16 mouse cellular contexts compared by ENCODE assay signal in the genomic region with DNA sequence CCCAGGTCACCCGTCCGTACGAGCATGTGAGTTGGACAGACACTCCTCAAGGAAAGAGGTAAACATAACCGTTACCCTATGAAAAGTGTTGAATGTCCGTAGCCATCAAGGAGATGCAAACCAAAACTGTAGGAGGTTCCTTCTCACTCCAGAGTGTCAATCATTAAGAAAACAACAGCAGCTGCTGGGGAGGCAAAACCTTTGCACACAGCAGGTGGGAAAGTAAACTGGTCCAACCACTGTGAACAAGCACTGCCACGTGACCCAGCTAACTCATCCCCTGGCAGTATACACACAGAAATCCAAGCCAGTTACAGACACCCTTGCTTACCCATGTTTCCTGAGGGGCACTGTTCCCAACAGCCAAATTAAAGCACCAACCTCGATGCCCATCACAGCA. TPM values are rescaled to one million over a fixed set of nuclear protein-coding genes. Genes with fewer than 3 reads are reported as not detected.
"Had no signal": no experiment of that assay in that cellular context is flagged by ENCODE, and none has a peak within 500 bp of the region (broad histone marks: within the 10 kb centered on the region; RNA-seq: fewer than 3 reads in every experiment).

No protein-coding gene starts in this region.

- DNase-seq: kidney, adult 2 months; kidney, postnatal 25 days; layer of hippocampus, adult 9-11 months; layer of hippocampus, postnatal 36 days; liver, embryonic 13.5 days; lung, embryonic 14.5 days; thymus, postnatal 25 days had no signal

- ATAC-seq: intestine, postnatal 0 days; midbrain, embryonic 13.5 days; midbrain, embryonic 16.5 days had no signal

RNA-seq across cellular contexts. Expression of gene Irx5, which starts 54.7 kb away (rescaled TPM):
- total RNA-seq: left cerebral cortex, postnatal 10 days; liver, adult 2 months; monocyte, adult 5-6 weeks had no signal
- polyA plus RNA-seq: liver, adult 2 months; liver, embryonic 16.5 days; macrophage; thymus, postnatal 0 days had no signal
